Mouse (Mus musculus) c-Kit-positive CD71-negative TER-119-negative erythroid progenitor cells, embryonic 14.5 days (primary cell): ENCODE measurements around the gene Kmt2e.
"Not testable (repeated sequence)": the region's sequence is repeated elsewhere in the genome, so short reads cannot be mapped to it uniquely, and the experiment has no call there.

Experiments used
- DNase-seq: peaks from one replicate; pipeline ENCODE4 v3.0.0-alpha.2; 2013; ENCODE audit warnings: low read depth

Kmt2e gene

DNA sequence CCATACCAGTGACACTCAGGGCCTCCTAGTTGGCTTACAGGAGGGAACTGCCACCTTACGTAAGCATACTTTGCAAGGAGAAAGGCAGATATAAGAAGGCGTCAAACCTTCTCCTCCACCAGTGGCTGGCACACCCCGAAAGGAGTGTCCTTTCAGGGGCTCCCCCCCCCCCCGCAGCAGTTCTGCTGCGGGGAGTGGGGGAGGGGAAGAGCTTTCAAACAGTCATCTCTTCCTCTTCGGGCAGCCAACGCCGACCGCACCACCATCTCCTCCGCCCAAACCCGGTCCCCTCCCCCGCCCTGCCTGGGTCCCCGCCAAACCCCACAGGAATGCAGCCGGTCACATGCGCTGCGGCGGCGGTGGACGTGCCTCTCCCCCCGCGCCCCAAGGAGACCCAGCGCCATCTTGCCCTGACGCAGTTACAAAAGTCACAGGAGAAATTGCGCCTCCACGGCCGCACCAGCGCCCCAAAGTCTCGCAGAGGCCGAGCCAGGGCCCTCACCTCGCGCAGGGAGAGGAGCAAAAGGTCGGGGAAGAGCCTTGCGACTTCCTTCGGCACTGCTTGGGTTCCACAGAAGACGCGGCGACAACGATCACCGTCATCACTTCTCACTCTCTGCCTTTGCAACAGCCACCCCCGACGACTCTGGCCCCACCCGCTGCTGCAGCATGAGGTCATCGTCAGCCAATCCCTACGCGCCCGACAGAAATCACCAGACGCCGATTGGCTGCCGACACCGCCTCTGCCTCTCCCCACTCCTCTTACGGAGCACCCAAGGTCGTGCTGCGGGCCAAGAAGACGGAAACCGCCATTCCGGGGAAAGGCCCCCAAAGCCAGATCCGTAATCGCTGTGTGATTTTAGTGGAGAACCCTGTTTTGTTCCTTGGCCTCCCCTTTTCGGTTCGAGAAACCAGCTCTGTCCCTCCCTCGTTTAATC is 1.3 kb upstream of the Kmt2e start:
- DNase-seq: peak; percentile 91

DNA sequence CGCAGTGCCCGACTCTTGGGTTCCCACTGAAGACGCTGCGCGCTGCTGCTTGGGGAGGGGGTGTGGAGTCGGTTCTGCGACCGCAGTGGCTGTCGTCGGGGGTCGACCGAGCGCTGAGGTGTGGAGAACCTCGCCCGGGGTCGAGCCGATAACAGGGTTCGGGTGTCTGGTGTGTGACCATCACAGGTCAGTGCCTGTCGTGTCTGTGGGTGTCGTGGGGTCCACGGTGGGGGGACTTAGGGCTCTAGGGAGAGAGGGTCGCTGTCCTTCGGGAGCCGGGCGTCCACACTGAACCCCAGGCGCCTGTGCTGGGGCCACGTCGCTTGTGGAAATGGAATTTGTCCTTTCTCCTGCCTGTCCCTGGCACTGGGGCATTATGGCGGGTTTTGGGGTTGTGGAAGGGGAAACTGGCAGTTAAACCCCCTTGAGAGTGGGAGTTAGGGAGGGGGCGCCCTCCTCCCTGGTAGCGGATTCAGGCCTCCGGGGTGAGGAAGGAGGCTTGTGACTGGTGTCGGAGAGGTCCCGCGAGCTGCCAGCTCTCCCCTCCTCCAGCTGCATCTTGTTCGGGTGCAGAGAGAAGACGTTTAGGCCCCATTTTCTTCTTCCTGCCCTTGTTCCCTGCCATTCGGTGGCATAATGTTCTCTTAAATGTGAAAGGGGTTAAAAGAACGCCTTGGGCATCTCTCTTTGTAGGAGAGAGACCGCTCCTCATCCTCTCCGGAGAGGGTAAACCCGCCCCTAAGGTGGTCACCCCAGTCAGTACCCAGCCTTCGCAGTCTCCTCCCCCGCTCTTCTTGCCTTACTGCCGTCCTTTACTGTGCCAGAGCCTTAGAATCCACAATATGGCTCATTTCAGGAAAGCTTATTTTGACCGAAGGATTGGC is 599 bp downstream of the Kmt2e start:
- no peak for DNase-seq

DNA sequence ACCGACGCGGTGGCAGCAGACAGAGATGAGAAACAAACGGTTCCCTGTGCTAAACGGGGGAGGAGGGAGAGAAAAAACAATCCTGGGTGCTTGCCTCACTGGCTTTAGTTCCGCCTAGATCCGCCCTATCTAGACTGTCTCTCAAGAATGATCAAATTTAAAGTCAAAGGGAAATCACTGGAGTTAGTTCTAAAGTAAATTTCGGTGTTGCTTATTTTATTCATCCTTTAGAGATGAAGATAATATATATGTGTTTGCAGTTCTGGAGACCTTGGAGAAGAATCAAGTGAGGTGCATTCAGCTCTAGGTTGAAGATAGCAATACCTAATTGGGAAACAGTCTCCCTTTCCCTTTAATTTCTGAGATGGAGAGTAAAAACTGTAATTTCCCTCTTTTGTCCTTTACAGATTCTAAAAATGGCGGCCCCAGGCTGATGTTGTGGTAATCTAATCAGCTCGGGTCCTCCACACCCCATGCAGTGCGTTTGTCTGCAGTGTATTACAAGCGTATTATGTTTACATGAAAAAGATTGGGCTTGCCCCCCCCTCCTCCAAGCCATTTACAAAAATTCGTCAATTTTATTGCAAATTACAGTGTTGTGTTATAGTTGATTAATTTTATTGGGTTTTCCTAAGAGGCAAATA is 1.4 kb downstream of the Kmt2e start:
- no peak for DNase-seq

DNA sequence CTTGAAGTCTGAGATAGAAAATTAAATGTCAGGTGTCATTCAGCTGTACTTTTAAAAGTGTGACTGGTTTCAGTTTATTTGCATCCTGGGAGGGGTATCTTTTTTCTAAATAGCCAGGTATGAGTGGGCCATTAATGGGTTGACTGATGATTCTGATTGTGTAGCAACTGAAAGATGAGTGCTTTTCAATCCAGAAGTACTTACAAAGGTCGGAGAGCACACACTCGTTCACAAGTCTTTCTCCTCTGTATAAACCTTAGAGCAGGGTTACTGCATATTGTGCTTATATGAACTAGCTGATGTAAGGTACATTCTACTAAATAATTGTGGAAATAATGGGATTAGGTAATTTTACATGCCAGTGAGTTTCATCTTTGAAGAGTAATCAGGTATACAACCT is 2.5 kb downstream of the Kmt2e start:
- DNase-seq: no peak

DNA sequence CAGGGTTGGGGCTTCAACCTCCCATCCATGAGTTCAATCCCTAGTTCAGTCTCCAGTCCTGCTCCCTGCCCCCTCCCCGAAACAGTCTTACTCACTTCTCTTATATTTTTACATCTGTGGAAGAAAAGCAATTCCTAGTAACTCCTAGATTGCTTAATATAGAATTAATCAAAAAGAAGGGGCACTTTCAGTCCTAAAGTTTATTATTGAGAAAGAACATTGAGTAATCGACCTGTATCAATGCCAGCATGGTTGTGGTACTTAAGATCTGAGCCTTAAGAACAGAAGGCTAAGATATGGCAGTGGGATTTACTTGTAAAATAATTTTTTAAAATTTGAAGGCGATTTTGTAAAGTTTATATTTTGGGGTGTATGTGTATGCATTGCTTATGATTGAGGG is 5.6 kb downstream of the Kmt2e start:
- DNase-seq: no peak

DNA sequence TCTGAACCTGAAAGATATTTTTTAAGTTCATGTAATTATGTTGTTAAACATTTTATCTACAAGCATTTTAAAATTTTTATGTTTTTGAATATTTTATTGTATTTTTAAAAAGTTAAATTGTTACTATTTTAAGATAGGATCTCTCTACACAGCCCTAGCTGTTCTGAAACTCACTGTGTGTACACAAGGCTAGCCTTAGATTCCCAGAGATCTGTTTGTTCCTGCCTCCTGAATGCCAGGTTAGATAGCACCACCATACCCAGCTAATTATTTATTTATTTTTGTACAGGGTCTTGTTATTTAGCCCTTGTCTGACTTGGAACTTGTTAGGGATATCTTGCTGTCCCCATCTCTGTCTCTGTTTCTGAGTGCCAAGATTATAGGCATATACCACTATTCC is 6.3 kb downstream of the Kmt2e start:
- DNase-seq: no peak

DNA sequence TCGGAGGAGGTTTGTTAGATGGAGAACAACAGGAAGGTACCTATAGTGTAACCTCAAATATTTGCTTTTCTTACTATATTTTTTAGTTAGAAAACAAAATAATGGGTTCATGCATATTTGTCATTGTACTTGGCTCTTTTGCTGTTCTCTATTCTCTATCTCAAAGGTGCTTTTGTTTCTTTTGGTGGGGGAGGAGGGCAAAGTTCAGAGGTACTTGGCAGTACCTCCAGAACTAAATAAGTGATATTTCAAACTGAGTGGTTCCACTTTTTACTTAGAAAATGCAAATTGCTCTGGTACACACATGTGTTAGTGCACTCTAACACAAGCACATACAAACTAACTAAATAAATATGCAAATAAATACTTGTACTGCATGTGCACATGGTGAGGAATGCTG is 7.7 kb downstream of the Kmt2e start:
- no peak for DNase-seq

DNA sequence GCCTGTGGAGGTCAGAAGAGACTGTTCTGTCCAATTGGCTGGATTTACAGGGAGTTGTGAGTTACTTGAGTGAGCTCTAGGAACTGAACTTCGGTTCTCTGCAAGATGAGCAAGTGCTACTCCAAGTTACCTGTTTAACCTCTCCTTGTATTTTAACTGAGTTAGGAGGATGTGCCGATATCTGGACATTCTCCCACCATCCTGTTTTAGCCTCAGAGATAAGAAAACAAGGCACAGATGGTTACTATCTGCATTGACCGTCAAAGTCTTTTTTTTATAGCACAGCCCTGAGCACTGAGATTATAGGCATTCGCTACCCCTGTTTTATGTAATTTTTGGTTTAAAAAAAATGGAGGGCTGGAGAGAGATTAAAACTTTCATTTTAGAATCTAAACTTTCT is 10.2 kb downstream of the Kmt2e start:
- DNase-seq: no peak

DNA sequence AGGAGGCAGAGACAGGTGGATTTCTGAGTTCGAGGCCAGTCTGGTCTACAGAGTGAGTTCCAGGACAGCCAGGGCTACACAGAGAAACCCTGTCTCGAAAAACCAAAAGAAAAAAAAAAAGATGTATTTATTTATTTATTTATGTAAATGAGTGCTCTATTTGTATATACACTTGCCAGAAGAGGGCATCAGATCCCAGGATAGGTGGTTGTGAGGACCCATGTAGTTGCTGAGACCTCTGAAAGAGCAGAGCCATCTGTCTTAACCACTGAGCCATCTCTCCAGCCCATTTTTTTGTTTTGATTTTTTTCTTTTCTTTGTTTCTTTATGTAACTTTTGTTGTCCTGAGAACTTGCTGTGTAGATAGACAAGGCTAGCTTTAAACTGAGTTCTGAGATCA is 19.3 kb downstream of the Kmt2e start:
- not testable (repeated sequence) for DNase-seq

DNA sequence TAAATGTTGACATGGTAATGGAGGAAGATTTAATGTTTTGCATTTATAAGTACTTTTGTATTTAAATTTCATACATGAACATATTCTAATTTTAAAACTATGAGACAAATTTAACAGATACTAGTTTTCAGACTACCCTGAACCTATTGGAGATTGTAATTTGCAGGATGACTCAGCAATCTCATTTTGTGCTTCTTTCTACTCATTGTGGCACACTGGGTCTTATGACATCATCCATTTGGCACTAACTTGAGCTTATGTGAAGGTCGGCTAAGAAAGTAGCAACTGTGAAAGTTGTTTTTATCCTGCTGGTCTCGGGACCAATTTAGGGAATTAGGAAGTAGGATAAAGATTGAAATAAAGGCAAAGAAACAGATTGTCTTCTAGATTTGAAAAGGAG is 27.4 kb downstream of the Kmt2e start:
- DNase-seq: no peak

DNA sequence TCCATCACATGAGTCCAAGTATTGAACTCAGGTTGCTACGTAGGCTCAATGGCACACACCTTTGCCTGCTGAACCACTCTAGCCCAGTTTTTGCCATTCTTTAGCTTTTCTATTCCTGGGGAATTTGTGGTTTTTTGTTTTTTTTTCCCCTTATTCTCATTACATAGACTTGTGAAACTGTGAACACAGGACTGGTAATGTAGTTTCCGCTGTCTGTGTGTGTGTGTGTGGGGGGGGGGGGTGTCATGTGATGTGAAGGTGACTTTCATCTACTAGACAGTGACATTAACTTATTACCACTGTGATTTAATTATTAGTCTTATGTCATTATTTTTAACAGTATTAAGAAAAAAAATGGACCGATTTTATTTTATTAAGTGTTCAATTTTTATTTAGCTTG is 30.0 kb downstream of the Kmt2e start:
- DNase-seq: no peak

DNA sequence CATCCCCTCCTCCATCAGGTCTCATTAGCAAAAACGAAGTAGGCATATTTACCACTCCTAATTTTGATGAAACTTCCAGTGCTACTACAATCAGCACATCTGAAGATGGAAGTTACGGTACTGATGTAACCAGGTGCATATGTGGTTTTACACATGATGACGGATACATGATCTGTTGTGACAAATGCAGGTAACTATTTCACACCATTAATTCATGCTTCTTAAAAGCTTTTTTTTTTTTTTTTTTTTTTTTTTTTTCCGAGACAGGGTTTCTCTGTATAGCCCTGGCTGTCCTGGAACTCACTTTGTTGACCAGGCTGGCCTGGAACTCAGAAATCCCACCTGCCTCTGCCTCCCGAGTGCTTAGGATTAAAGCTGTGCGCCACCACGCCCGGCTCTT is 30.5 kb downstream of the Kmt2e start:
- no peak for DNase-seq

DNA sequence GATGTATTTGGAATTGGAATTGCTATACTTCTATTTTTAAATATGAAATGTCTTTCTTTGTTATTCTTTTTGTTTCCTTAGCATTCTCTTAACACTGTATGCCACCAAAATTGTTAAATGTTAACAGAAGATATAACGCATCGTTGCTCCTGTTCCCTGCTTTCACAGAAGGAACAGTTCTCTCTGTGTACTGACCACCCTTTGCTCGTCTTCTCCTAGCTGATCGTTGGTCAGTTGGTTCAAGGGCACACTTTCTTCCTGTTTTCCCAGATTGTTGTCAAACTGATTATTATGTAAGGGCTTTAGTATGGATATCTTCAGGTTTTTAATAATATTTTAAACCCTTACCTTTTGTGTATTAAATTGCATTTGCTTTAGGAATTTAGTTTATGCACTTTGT is 32.3 kb downstream of the Kmt2e start:
- no peak for DNase-seq

DNA sequence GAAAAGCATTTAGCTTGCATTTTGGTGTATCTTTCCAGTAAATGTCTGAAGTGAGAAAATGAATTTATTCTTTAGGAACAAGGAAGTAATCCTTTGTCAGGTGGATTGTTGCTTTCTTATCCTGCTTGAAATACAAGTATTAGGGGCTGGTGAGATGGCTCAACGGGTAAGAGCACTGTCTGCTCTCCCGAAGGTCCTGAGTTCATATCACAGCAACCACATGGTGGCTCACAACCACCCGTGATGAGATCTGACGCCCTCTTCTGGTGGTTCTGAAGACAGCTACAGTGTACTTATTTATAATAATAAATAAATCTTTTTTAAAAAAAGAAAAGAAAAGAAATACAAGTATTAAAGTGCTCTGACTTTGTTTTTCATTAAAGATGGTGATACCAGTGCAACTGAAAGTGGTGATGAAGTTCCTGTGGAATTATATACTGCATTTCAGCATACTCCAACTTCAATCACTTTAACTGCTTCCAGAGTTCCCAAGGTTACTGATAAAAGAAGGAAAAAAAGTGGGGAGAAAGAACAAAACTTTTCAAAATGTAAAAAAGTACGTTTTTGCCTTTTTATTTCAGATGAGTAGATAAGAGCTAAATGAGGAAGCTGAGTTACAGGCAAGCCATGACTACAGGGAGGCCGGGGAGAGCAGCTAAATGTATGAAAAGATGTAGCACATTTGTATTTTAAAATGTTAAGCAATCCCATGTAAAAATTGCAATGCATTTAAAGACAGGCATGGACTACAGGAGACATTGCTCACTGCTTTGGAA is 39.0 kb downstream of the Kmt2e start:
- DNase-seq: no peak

DNA sequence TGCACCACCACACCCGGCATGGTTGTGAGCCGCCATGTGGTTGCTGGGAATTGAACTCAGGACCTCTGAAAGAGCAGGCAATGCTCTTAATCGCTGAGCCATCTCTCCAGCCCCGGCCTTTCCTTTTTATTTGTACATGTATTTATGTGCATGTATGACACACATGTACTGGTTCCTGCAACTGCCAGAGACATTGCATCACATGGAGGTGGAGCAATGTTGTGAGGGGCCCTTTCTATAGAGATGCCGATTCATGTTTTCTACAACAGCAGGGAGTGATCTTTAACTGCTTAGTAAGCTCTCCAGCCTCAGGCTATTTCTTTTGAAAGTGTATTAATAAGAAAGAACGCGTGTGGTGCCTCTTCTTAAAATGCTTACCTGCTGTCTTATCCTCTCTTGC is 49.6 kb downstream of the Kmt2e start:
- DNase-seq: no peak

DNA sequence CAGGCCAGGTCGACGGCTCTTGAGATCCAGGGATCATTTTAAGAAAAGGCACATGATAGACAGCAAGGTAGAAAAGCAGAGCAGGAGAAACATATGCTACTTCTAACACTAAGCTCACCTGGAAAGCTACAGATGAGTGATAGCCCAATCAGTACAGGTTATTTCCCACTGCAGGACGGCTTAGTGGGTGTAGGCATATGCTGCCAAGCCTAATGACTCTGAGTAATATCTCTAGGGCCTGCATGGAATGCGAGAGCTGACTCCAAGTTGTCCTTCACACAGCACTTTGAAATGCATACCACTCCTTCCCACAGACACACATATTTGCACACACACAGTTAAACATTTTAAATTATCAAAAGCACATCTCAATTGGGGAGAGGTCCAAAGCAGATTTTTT is 55.0 kb downstream of the Kmt2e start:
- DNase-seq: no peak

DNA sequence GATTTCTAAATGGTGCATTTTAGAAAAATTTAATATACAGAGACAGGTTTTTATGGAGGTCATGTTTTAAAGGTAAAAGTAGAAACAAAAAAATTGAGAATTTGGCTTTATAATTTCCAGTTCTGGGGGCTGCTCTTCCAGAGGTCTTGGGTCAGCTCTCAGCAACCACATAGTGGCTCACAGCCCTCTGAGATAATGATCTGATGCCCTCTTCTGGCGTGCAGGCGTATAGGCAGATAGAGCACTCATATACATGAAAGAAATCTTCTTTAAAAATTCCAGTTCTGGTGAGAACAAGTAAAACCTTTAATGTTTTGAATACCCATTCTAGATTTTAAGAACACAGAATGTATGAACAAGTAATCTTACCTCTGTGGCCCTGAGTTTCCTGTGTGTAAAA is 56.6 kb downstream of the Kmt2e start:
- DNase-seq: no peak

DNA sequence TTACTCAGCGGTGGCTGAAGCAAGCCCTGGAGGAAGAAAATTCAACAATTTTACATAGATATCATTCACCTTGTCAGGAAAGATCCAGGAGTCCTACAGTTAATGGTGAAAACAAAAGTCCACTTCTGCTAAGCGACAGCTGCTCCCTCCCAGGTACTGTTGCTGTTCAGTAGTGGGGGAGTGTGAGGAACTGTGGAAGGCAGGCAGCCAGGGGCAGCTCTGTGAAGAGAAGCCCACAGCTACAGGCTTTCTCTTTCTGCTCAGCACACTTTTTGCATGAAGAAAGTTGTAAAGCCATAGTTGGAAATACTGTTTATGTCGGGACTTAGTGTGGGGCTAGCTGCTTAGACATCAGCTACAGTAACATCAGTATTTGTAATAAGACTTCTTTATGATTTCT is 62.2 kb downstream of the Kmt2e start:
- no peak for DNase-seq

DNA sequence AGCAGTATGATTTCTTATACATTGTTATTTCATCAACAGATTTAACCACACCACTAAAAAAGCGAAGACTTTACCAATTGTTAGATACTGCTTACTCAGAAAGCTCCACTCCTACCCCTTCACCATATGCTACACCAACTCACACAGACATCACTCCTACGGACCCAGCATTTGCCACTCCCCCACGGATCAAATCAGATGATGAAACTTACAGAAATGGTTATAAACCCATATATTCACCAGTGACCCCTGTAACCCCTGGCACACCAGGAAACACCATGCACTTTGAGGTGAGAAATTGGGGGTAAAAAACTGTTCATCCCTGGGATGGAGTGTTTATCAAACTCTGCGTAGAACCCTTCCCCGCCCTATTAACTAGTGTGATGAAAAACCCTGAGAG is 62.7 kb downstream of the Kmt2e start:
- DNase-seq: no peak

DNA sequence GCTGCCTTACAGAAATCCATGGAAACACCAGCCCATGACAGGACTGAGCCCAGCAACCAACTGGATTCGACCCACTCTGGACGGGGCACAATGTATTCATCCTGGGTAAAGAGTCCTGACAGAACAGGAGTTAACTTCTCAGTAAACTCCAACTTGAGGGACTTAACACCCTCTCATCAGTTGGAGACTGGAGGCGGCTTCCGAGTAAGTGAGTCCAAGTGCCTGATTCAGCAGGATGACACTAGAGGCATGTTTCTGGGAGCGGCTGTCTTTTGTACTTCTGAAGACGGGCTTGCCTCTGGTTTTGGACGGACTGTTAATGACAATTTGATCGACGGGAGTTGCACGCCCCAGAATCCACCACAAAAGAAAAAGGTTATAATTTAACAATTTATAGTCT is 63.7 kb downstream of the Kmt2e start:
- no peak for DNase-seq

DNA sequence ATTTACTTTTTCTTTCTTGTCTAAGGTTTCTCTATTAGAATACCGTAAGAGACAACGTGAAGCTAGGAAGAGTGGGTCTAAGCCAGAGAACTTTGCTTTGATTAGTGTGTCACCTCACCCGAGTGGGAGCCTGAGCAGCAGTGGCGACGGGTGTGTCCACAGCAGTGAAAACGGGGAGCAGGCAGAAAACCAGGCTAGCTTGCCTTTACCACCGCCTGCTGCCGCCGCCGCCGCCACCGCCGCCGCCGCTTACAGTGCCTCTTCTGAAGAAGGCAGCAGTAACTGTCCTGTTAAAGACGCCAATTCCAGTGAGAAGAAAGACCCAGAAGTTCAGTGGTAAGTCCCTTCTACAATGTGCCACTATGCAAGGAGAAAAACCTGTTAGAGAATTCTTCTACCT is 65.0 kb downstream of the Kmt2e start:
- no peak for DNase-seq

DNA sequence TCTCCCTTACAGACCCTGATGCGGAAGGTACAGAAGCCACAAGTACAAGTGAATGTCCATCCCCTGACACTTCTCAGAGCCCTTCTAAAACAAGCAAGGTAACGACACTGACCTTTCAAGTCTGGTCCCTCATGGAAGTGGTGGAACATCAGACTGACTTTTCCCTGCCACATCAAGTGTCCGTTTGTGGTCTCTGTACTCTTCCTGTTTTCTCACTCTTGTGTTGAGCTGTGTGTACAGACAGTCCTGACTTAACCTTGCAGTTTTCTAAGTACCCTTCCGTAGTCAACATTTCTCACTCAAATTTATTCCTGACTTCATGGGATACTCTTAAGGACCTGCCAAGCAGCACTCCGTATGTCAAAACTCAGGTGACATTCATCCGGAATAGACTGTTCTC is 66.5 kb downstream of the Kmt2e start:
- DNase-seq: no peak
